Mouse (Mus musculus): ENCODE measurements around the gene Traf6. TPM values are rescaled to one million over a fixed set of nuclear protein-coding genes. Genes with fewer than 3 reads are reported as not detected.

Gene Traf6
- total and polyA plus RNA-seq, 3 experiments, result 10.5 to 16.8 (median 14.0) TPM

DNA sequence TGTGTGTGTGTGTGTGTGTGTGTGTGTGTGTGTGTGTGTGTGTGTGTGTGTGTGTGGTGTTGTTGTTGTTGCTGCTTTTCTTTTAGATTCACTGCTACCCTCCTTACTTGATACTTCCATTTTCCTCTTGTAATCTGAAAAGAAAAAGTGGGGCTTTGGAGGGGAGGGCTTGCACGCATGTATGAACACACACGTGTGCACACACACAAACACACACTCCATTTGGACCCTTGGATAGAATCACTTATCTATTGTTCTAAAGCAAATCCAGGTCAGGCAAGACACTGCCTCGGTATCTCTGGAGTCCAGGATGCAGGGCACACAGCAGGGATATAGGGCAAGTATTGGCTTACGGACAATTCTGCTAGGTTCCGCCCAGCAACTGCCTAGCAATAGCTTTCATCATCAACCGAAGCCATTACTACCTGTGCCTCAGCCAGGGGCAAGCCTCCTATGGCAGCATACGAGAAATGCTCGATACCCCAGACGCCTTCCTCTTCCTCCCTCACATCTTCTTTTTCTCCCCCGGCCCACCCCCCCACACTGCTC, 45.2 kb downstream of the Traf6 start:
- Histone ChIP-seq H3K4me2 (ENCODE audit: insufficient read depth, low read depth, poor library complexity, severe bottlenecking) (no peak overlapping the region), H3K4me3 (replicated peaks in 1 of 3; ENCODE audit: low read depth in 2 of 3, low read length in 2 of 3, poor library complexity in 1 of 3) (no peak overlapping the region), H3K9ac (ENCODE audit: insufficient read depth, low read depth) (no peak overlapping the region), H3K9me3 (replicated peaks; ENCODE audit: low read length) (no peaks in the 10 kb centered on the region), H3K79me2 (replicated peaks; ENCODE audit: control insufficient read depth, extremely low read depth, insufficient read depth, poor library complexity, severe bottlenecking) (no peaks in the 10 kb centered on the region), H3K4me1 (ENCODE audit: control insufficient read depth in 1 of 2, insufficient read depth in 2 of 2) (no peaks in the 10 kb centered on the region), H3K36me3 (replicated peaks in 1 of 2; ENCODE audit: control insufficient read depth in 1 of 2, insufficient read depth in 1 of 2, low read length in 1 of 2) (no peaks in the 10 kb centered on the region), H3K27ac (ENCODE audit: insufficient read depth, low read depth) (no peak overlapping the region), H3K27me3 (replicated peaks) (peaks cover 13% of the 10 kb centered on the region)
- TF ChIP-seq TCF12 (IDR thresholded peaks at IDR 0.05; ENCODE audit: low read depth, low read length) (no peak), MAFK (IDR thresholded peaks at IDR 0.05; ENCODE audit: insufficient replicate concordance, low read length) (no peak), NELFE (IDR thresholded peaks at IDR 0.05; ENCODE audit: low read depth, low read length) (no peak), MXI1 (IDR thresholded peaks at IDR 0.05; ENCODE audit: low read depth, low read length) (no peak), NRF1 (IDR thresholded peaks at IDR 0.05; ENCODE audit: low read depth, low read length) (no peak), SMC3 (IDR thresholded peaks at IDR 0.05; ENCODE audit: low read depth, low read length) (no peak), TBP (conservative IDR thresholded peaks at IDR 0.05; ENCODE audit: low read depth, low read length) (no peak), ETS1 (conservative IDR thresholded peaks at IDR 0.05; ENCODE audit: low read depth, low read length) (no peak), CTCF (conservative IDR thresholded peaks at IDR 0.05 in 1 of 2, IDR thresholded peaks at IDR 0.05 in 1 of 2; ENCODE audit: low read depth in 2 of 2, low read length in 2 of 2) (no peak), SIN3A (IDR thresholded peaks at IDR 0.05; ENCODE audit: low read length) (no peak), POLR2AphosphoS2 (IDR thresholded peaks at IDR 0.05; ENCODE audit: low read depth, low read length) (no peak), MYC (IDR thresholded peaks at IDR 0.05; ENCODE audit: low read depth, low read length) (no peak), BHLHE40 (IDR thresholded peaks at IDR 0.05; ENCODE audit: low read depth, low read length) (no peak), JUND (conservative IDR thresholded peaks at IDR 0.05; ENCODE audit: low read depth, low read length) (no peak), KAT2A (IDR thresholded peaks at IDR 0.05; ENCODE audit: insufficient replicate concordance, low read length) (no peak), MAX (IDR thresholded peaks at IDR 0.05; ENCODE audit: low read length) (no peak), CHD1 (IDR thresholded peaks at IDR 0.05; ENCODE audit: low read depth, low read length) (no peak)
- in situ Hi-C loops (cut with MboI; ENCODE audit: low pct_ligation_motif_present, low pct_unique_long_range_greater_than_20kb, low sequenced_read_pairs), result no loop called here
- no peak for DNase-seq (ENCODE audit: extremely low read depth)
- dilution Hi-C loops (cut with MboI; ENCODE audit: extremely low pct_ligation_motif_present, extremely low pct_unique_long_range_greater_than_20kb, low sequenced_read_pairs), result no loop called here

DNA sequence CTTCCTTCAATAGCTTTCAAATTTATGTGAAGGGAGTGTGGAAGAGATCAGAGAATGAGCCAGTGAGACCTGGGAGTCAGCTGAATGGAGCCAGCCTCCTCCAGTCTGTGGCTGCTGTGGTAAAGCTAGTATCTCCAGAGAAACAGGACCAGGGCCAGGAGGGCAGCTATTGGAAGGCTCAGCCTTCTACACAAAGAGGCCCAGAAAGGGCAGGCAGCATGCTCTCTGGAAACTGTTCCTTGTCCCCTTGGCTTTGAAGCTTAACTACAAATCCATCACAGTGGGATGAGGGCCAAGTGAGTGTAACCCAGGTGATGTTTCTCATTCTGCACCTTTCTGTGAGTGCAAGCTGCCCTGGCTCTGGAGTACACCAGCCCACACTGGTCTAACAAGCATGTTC, 49.6 kb downstream of the Traf6 start:
- H3K4me1 ChIP-seq (ENCODE audit: control insufficient read depth in 1 of 2, insufficient read depth in 2 of 2), result peaks cover 9 to 19% of the 10 kb centered on the region in 2 experiments
- no peak overlapping the region for H3K4me2 ChIP-seq (ENCODE audit: insufficient read depth, low read depth, poor library complexity, severe bottlenecking)
- no peak overlapping the region for H3K9ac ChIP-seq (ENCODE audit: insufficient read depth, low read depth)
- H3K9me3 ChIP-seq (replicated peaks; ENCODE audit: low read length), result no peaks in the 10 kb centered on the region
- H3K36me3 ChIP-seq (replicated peaks in 1 of 2; ENCODE audit: control insufficient read depth in 1 of 2, insufficient read depth in 1 of 2, low read length in 1 of 2), result no peaks in the 10 kb centered on the region
- dilution Hi-C loops (cut with MboI; ENCODE audit: extremely low pct_ligation_motif_present, extremely low pct_unique_long_range_greater_than_20kb, low sequenced_read_pairs) (no loop called here), in situ Hi-C loops (cut with MboI; ENCODE audit: low pct_ligation_motif_present, low pct_unique_long_range_greater_than_20kb, low sequenced_read_pairs) (no loop called here)
- TF ChIP-seq JUN (IDR thresholded peaks at IDR 0.05; ENCODE audit: insufficient read depth, low read depth, low read length), result no peak
- no peak for TF ChIP-seq USF1 (IDR thresholded peaks at IDR 0.05; ENCODE audit: low read depth, low read length)
- no peak for TF ChIP-seq POLR2AphosphoS2 (IDR thresholded peaks at IDR 0.05; ENCODE audit: low read depth, low read length)
- TF ChIP-seq MEF2A (IDR thresholded peaks at IDR 0.05; ENCODE audit: borderline replicate concordance, low read depth, low read length), result no peak
- no peak for TF ChIP-seq E2F4 (IDR thresholded peaks at IDR 0.05; ENCODE audit: insufficient replicate concordance, low read depth, low read length)
- TF ChIP-seq HCFC1 (IDR thresholded peaks at IDR 0.05; ENCODE audit: low read depth, low read length), result no peak
- no peak for TF ChIP-seq RCOR1 (conservative IDR thresholded peaks at IDR 0.05; ENCODE audit: low read depth, low read length)
- no peak overlapping the region for H3K27ac ChIP-seq (ENCODE audit: insufficient read depth, low read depth)
- H3K79me2 ChIP-seq (replicated peaks; ENCODE audit: control insufficient read depth, extremely low read depth, insufficient read depth, poor library complexity, severe bottlenecking), result no peaks in the 10 kb centered on the region
- peaks cover 6% of the 10 kb centered on the region for H3K27me3 ChIP-seq (replicated peaks)
- DNase-seq (ENCODE audit: extremely low read depth), result no peak
- no peak overlapping the region for H3K4me3 ChIP-seq (replicated peaks in 1 of 3; ENCODE audit: low read depth in 2 of 3, low read length in 2 of 3, poor library complexity in 1 of 3)
